Mouse (Mus musculus) lung, adult 2 months (tissue): ENCODE measurements around the gene Otub1.

Experiments used
- CTCF ChIP-seq: fragments of 200-500 bp; IDR thresholded peaks from 2 replicates; pipeline ENCODE4 v1.5.1; 2011; ENCODE audit warnings: mild to moderate bottlenecking, low read length, control low read depth; ENCODE audit not compliant: insufficient read depth
- POLR2A ChIP-seq: fragments of 200-500 bp; IDR thresholded peaks from 2 replicates; pipeline ENCODE4 v1.6.1; 2011; ENCODE audit warnings: low read depth, mild to moderate bottlenecking, control low read depth, low read length, borderline replicate concordance; ENCODE audit errors: extremely low read depth

DNA sequence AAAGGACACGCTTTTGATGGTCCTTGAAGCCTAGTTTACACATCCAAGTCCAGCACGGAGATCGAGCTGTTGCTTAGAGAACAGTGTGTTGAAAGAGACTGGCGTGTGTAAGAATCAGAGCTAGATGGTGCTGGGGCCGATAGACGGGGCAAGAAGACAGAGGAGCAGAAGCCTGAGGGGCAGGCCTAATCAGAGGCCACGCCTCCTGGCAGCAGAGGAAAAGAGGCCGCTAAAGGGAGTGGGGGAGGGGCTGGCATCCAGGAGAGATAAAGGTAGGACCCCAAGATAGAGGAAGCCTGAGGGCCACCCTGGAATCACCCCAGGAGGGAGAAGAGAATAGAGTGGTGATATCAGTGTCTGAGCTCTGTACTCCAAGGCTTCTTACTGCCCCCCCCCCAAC is 34.7 kb downstream of the Otub1 start:
- TF ChIP-seq POLR2A (no peak), CTCF (no peak)
